Mouse (Mus musculus) liver, adult 2 months (tissue): ENCODE measurements around the gene Arl10. TPM values are rescaled to one million over a fixed set of nuclear protein-coding genes. Genes with fewer than 3 reads are reported as not detected.

Experiments
- DNase-seq: peaks from one replicate; pipeline ENCODE4 v3.0.0-alpha.2; 2011; ENCODE audit warnings: low read depth, low spot score; ENCODE audit errors: extremely low read depth
- H3K27ac ChIP-seq: fragments of 200-500 bp; replicated peaks from 2 replicates; pipeline ENCODE4 v1.5.1; 2012; ENCODE audit warnings: low read depth, mild to moderate bottlenecking, control low read depth, inconsistent platforms, low read length; ENCODE audit not compliant: insufficient read depth
- H3K27me3 ChIP-seq: fragments of 200-500 bp; 2 replicates; pipeline ENCODE4 v1.6.1; 2012; ENCODE audit warnings: mild to moderate bottlenecking, moderate library complexity, low read length, inconsistent platforms; ENCODE audit not compliant: control insufficient read depth, insufficient read depth
- H3K36me3 ChIP-seq: fragments of 200-500 bp; 2 replicates; pipeline ENCODE4 v1.6.1; 2012; ENCODE audit warnings: low read length, inconsistent platforms; ENCODE audit not compliant: control insufficient read depth, insufficient read depth
- H3K4me1 ChIP-seq: fragments of 200-500 bp; 2 replicates; pipeline ENCODE4 v1.6.1; 2011; ENCODE audit warnings: low read length; ENCODE audit not compliant: control insufficient read depth, insufficient read depth
- H3K4me3 ChIP-seq: fragments of 200-500 bp; 2 replicates; pipeline ENCODE4 v1.5.1; 2011; ENCODE audit warnings: low read depth, mild to moderate bottlenecking, control low read depth, low read length, moderate library complexity; ENCODE audit not compliant: insufficient read depth
- H3K79me2 ChIP-seq: fragments of 200-500 bp; 2 replicates; pipeline ENCODE4 v1.6.1; 2012; ENCODE audit warnings: inconsistent platforms, mild to moderate bottlenecking, low read length, moderate library complexity; ENCODE audit not compliant: control insufficient read depth, insufficient read depth
- H3K9ac ChIP-seq: fragments of 200-500 bp; 2 replicates; pipeline ENCODE4 v1.6.1; 2012; ENCODE audit warnings: low read depth, mild to moderate bottlenecking, control low read depth, inconsistent platforms, low read length
- CTCF ChIP-seq: fragments of 200-500 bp; IDR thresholded peaks from 2 replicates; pipeline ENCODE4 v1.5.1; 2011; ENCODE audit warnings: low read depth, low read length, control low read depth
- POLR2A ChIP-seq: fragments of 200-500 bp; IDR thresholded peaks from 2 replicates; pipeline ENCODE4 v1.6.1; 2011; ENCODE audit warnings: low read length, control low read depth; ENCODE audit not compliant: insufficient read depth; ENCODE audit errors: extremely low read depth
- WGBS: fragments of 180-500 bp; shearing (Covaris S2); methylation state at CpG from one replicate; pipeline ENCODE4 v1.1.7; 2018; 5-methylcytosine and 5-hydroxymethylcytosine counted together
- polyA plus RNA-seq: library from polyadenylated mRNA; depleted of rRNA; stranded (reverse); fragments of >200 nt; gene quantifications from 2 replicates; pipeline ENCODE4 v1.2.3, GENCODE M21; 2012; rRNA removed
- total RNA-seq: library from RNA; depleted of rRNA; stranded (reverse); fragments of >200 nt; gene quantifications from 2 replicates; pipeline ENCODE4 v1.2.3, GENCODE M21; 2014; rRNA removed

Arl10 gene
- total RNA-seq (4.2 and 5.6 TPM in 2 replicates), polyA plus RNA-seq (3.2 and 5.2 TPM in 2 replicates)

- no peaks in the 10 kb centered on the region for H3K79me2 ChIP-seq
- peak; percentile 59 for DNase-seq
- peak within 1 kb of the TSS; percentile 54 for H3K27ac ChIP-seq
- WGBS = 1% methylated on average over 55 of the region's 55 CpGs
- H3K27me3 ChIP-seq = no peaks in the 10 kb centered on the region
- TF ChIP-seq CTCF (peak; percentile 19; the same call in 1 of the 2 replicates), POLR2A (0 out of 2 replicates have a peak, but pooled peaks have one; percentile 26)
- H3K4me3 ChIP-seq = peak within 1 kb of the TSS; percentile 80
- no peaks in the 10 kb centered on the region for H3K36me3 ChIP-seq
- H3K4me1 ChIP-seq = peaks cover 7% of the 10 kb centered on the region
- H3K9ac ChIP-seq = peak within 1 kb of the TSS; percentile 87
Observed at GRCm38 (mm10) chr13:54574854-54575481, at the start of gene Arl10. Gene Arl10, plus strand, starts transcription at chr13:54575015.

GRCm38 (mm10) chr13:54527140-54527539 lies 47.7 kb upstream of the Arl10 start:
- Histone ChIP-seq H3K36me3 (peaks cover 49% of the 10 kb centered on the region), H3K79me2 (no peaks in the 10 kb centered on the region), H3K27me3 (no peaks in the 10 kb centered on the region), H3K4me3 (no peak overlapping the region), H3K4me1 (no peaks in the 10 kb centered on the region), H3K9ac (no peak overlapping the region), H3K27ac (no peak overlapping the region)
- 91% methylated on average over 6 of the region's 6 CpGs for WGBS
- DNase-seq = no peak
- TF ChIP-seq POLR2A = no peak
- no peak for TF ChIP-seq CTCF

- Histone ChIP-seq H3K27me3 (no peaks in the 10 kb centered on the region), H3K27ac (no peak overlapping the region), H3K79me2 (no peaks in the 10 kb centered on the region), H3K9ac (no peak overlapping the region), H3K4me3 (no peak overlapping the region), H3K4me1 (no peaks in the 10 kb centered on the region), H3K36me3 (peaks cover 58% of the 10 kb centered on the region)
- DNase-seq = no peak
- no peak for TF ChIP-seq POLR2A
- TF ChIP-seq CTCF = no peak
Observed at GRCm38 (mm10) chr13:54532134-54532533, 42.7 kb upstream of the Arl10 start.

GRCm38 (mm10) chr13:54548036-54548435 lies 26.8 kb upstream of the Arl10 start:
- WGBS = 88% methylated on average over 7 of the region's 7 CpGs
- H3K79me2 ChIP-seq = no peaks in the 10 kb centered on the region
- no peak for DNase-seq

GRCm38 (mm10) chr13:54556176-54556575 lies 18.6 kb upstream of the Arl10 start:
- H3K4me3 ChIP-seq = no peak overlapping the region
- H3K36me3 ChIP-seq = peaks cover 57% of the 10 kb centered on the region
- H3K79me2 ChIP-seq = peaks cover 4% of the 10 kb centered on the region; the same call in 1 of the 2 replicates
- no peak overlapping the region for H3K9ac ChIP-seq
- no peak for DNase-seq
- H3K27ac ChIP-seq = no peak overlapping the region
- H3K27me3 ChIP-seq = no peaks in the 10 kb centered on the region
- TF ChIP-seq CTCF (no peak), POLR2A (no peak)
- H3K4me1 ChIP-seq = peaks cover 3% of the 10 kb centered on the region; the same call in 1 of the 2 replicates
- 94% methylated on average over 9 of the region's 9 CpGs for WGBS

More at GRCm38 (mm10) chr13:54548036-54548435, 26.8 kb upstream of the Arl10 start:
- Histone ChIP-seq H3K9ac (no peak overlapping the region), H3K27ac (no peak overlapping the region), H3K36me3 (peaks cover 47% of the 10 kb centered on the region), H3K4me3 (no peak overlapping the region), H3K27me3 (no peaks in the 10 kb centered on the region), H3K4me1 (peaks cover 4% of the 10 kb centered on the region)
- TF ChIP-seq POLR2A (no peak), CTCF (no peak)

- no peak overlapping the region for H3K27ac ChIP-seq
- no peak overlapping the region for H3K4me3 ChIP-seq
- H3K9ac ChIP-seq = no peak overlapping the region
- peaks cover 55% of the 10 kb centered on the region for H3K36me3 ChIP-seq
- WGBS = 52% methylated on average over 3 of the region's 3 CpGs
- DNase-seq = peak; percentile 80
- peaks cover 3% of the 10 kb centered on the region; the same call in 1 of the 2 replicates for H3K4me1 ChIP-seq
- TF ChIP-seq CTCF (no peak), POLR2A (no peak)
- H3K27me3 ChIP-seq = no peaks in the 10 kb centered on the region
- H3K79me2 ChIP-seq = peaks cover 8% of the 10 kb centered on the region; the same call in 1 of the 2 replicates
Observed at GRCm38 (mm10) chr13:54556796-54557195, 18.0 kb upstream of the Arl10 start.
